Mouse (Mus musculus) naive thymus-derived CD4-positive, alpha-beta T cell, adult 2 months (primary cell): Measurements from ENCODE around the gene Kctd4.
"Not testable (repeated sequence)": the region's sequence is repeated elsewhere in the genome, so short reads cannot be mapped to it uniquely, and the experiment has no call there.

Source experiments
- DNase-seq: peaks from one replicate; pipeline ENCODE4 v3.0.0-alpha.2; 2011; ENCODE audit warnings: low read depth

The Kctd4 gene

GRCm38 (mm10) chr14:75954766-75955165 is at the start of gene Kctd4:
TSS of gene Kctd4 (plus strand) at chr14:75955009.
- DNase-seq = no peak

- DNase-seq = no peak
Measured at GRCm38 (mm10) chr14:75906931-75907330, 47.9 kb upstream of the Kctd4 start.

- DNase-seq = no peak
Measured at GRCm38 (mm10) chr14:75911968-75912367, 42.8 kb upstream of the Kctd4 start.

- no peak for DNase-seq
Measured at GRCm38 (mm10) chr14:75912665-75913064, 42.1 kb upstream of the Kctd4 start.

GRCm38 (mm10) chr14:75923314-75924052 is 31.3 kb upstream of the Kctd4 start:
- DNase-seq = no peak

GRCm38 (mm10) chr14:75929713-75930112 is 25.1 kb upstream of the Kctd4 start:
- DNase-seq = not testable (repeated sequence)

GRCm38 (mm10) chr14:75931266-75931665 is 23.5 kb upstream of the Kctd4 start:
- DNase-seq = no peak

- DNase-seq = peak; percentile 20
Measured at GRCm38 (mm10) chr14:75934359-75934758, 20.4 kb upstream of the Kctd4 start.

GRCm38 (mm10) chr14:75937714-75938113 is 17.1 kb upstream of the Kctd4 start:
- no peak for DNase-seq

GRCm38 (mm10) chr14:75941500-75941899 is 13.3 kb upstream of the Kctd4 start:
- DNase-seq = no peak

GRCm38 (mm10) chr14:75942365-75942764 is 12.4 kb upstream of the Kctd4 start:
- no peak for DNase-seq

GRCm38 (mm10) chr14:75947674-75948073 is 7.1 kb upstream of the Kctd4 start:
- no peak for DNase-seq

- no peak for DNase-seq
Measured at GRCm38 (mm10) chr14:75953011-75953410, 1.8 kb upstream of the Kctd4 start.

GRCm38 (mm10) chr14:75962250-75962649 is 7.4 kb downstream of the Kctd4 start:
- DNase-seq = no peak

- DNase-seq = no peak
Measured at GRCm38 (mm10) chr14:75963215-75963614, 8.4 kb downstream of the Kctd4 start.

- no peak for DNase-seq
Measured at GRCm38 (mm10) chr14:75964000-75964399, 9.2 kb downstream of the Kctd4 start.

GRCm38 (mm10) chr14:75964433-75964832 is 9.6 kb downstream of the Kctd4 start:
- DNase-seq = no peak

GRCm38 (mm10) chr14:75967291-75967690 is 12.5 kb downstream of the Kctd4 start:
- DNase-seq = no peak

GRCm38 (mm10) chr14:75976107-75976506 is 21.3 kb downstream of the Kctd4 start:
- DNase-seq = no peak

- no peak for DNase-seq
Measured at GRCm38 (mm10) chr14:75981231-75981630, 26.4 kb downstream of the Kctd4 start.

GRCm38 (mm10) chr14:75983891-75984290 is 29.1 kb downstream of the Kctd4 start:
- DNase-seq = no peak

- peak; percentile 15 for DNase-seq
Measured at GRCm38 (mm10) chr14:75985112-75985511, 30.3 kb downstream of the Kctd4 start.

GRCm38 (mm10) chr14:75986878-75987483 is 32.2 kb downstream of the Kctd4 start:
- DNase-seq = peak; percentile 21

- DNase-seq = no peak
Measured at GRCm38 (mm10) chr14:75989168-75989567, 34.4 kb downstream of the Kctd4 start.
